Mouse (Mus musculus) erythroid progenitor cell, adult 5-6 weeks (primary cell): ENCODE data around the gene Krtap28-10. TPM values are rescaled to one million over a fixed set of nuclear protein-coding genes. Genes with fewer than 3 reads are reported as not detected.

Experiments
- ATAC-seq: replicated peaks from 2 replicates; pipeline ENCODE4 v1.8.0; 2016; ENCODE audit warnings: moderate number of reproducible peaks, mild to moderate bottlenecking, moderate TSS enrichment, inconsistent platforms; ENCODE audit not compliant: poor library complexity, low FRiP score, severe bottlenecking
- total RNA-seq, 2 experiments: library from RNA; stranded (forward) in 1 of 2; stranded (reverse) in 1 of 2; fragments of 150-400 nt in 1 of 2; fragments of 186-747, 209-891 nt in 1 of 2; gene quantifications; 2 replicates each; pipeline versions ENCODE4 v1.2.3 to v1.2.4; 2015 to 2017; ENCODE audit warnings: low replicate concordance in 2 of 2

Krtap28-10 gene
- total RNA-seq (2015; ENCODE audit: low replicate concordance) (not detected in 2 replicates), total RNA-seq (2017; ENCODE audit: low replicate concordance) (not detected in 2 replicates)

DNA sequence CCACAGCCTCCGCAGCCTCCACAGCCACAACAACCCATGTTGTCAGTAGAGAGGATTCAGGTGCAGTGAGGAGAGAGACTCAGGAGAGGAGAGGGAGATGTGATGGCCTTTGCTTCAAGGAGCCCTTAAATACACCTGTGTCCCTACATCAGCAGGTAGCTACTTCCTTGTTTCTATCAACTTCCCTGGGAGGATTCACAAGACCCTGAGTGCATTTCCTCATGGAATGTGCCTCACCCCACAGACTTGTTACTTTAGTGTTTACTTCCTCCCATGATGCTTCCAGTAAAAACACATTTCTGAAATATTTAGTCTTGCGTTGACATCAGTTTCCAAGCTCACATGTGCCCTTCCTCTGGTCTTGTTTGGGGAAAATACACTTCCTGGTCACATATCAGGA, at the start of gene Krtap28-10:
Krtap28-10 (minus strand) TSS at position 101 of the 400 bp plus-strand sequence.
- no peak for ATAC-seq

DNA sequence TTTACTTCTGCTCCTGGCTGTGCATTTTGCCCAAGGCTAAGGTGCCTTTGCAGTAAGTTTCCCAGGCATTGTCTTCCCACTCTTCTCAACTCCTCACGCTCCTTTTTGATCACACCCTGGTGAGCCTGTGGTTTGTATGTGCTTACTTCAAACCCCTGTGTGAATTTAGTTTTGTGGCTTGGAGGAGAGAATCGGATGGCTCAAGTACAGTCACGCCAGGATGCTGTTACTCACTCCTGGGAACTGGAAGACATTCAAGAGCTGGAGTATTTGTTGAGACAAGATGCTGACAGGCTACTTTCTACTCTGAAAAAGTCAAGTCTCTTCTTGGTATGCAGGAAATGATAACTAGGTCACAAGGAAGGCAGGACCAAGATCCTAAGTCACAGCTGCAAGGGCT, 49.0 kb upstream of the Krtap28-10 start:
- no peak for ATAC-seq

DNA sequence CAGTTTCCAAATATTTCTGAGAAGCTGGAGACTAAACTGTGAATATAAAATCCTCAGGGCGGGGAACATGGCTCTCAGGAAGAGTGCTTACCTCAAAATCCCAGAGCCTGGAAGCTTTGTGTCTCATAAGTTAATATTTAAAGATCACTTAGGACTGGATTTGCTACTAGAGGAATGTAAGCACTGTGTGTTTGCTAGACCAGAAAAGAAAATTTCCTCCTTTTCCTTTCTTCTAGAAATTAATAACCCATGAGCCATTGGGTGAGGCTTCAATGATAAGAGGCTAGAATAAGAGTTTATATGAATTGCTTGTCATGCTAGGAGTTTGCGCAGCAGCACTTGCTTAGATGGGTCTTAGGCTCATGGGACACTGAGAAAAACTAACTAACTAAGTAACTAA, 42.5 kb upstream of the Krtap28-10 start:
- ATAC-seq: no peak

DNA sequence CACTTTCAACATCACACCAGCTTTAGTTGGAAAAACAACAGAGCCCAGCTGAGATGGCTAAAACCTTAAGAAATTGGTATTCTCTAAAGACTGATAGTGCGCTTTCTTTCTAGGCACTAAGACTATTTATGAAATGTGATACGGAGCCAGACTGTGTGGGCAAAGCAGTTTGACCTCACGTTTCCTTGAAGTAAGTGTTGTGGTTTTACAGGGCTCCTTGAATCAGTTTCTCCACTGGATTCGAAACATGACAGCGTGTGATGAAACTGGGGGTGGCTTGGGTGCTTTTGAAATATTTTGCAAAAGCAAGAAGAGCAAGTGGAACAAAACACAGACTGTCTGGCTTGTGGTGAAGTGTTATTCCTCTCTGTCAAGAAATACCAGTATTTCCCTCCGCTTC, 34.7 kb upstream of the Krtap28-10 start:
- ATAC-seq: no peak

DNA sequence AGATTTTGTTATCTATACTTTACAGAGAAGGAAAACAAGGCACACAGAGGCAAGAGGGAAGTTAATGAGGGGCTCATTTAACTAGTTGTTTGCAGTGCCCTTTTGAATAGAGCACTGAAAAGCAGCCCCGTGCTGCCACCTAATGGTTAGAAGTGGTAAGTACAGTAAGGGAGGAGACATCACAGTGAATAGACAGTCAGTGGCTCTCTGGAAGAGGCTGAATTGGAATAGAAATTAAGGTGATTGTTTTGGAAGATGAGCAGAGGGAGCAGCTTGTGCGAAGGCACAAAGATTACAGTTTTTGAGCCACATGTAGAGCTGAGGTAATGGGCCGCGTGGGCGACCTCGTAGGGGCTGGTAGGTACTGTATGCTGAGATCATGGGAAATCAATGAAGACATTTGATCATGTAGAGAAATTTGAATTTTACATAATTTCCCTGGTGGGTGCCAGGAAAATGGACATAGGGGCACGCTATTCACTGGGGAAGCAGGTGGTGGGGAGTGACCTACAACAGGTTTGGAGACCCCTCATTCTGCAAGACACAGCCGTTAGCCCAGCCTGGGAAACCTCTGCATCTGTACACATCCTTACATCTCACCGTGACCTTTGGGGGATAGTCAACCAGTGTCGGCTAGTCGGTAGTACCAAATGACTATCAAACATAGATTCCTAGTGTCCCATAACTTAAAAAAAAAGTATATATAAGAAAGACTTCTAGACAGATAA, 34.1 kb upstream of the Krtap28-10 start:
- no peak for ATAC-seq

DNA sequence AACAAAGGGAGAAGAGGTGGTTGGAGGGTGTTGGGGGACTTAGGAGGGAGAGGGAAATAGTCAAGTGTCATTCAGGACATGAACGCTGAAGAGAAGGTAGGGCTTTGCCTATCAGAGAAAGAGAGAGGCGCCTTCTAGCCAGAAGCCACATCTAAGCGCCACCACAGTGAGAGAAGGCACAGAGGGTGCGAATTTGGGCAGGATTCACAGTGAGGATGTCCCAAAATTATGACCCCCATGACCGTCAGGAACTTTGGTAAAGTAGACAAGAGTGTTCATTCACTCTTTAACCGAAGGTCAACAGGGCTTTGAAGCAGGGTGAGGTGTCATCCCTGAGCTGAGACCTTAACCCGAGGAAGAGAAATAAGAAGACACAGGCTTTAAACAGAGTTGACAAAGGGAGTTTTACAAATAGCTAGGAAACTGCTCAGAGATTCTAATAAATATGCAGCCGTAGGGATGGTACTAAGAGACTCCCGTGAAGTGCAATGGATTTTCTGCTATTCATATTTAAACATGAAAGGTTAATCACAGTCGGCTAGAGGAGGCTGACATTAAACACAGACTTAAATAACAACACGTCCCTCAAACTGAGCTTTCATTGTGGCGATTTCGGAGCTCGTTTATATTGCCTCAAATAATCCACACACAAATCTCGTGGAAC, 33.4 kb upstream of the Krtap28-10 start:
- no peak for ATAC-seq

GRCm38 (mm10) chr1:83067205-83067604, 24.9 kb upstream of the Krtap28-10 start:
- ATAC-seq: no peak

DNA sequence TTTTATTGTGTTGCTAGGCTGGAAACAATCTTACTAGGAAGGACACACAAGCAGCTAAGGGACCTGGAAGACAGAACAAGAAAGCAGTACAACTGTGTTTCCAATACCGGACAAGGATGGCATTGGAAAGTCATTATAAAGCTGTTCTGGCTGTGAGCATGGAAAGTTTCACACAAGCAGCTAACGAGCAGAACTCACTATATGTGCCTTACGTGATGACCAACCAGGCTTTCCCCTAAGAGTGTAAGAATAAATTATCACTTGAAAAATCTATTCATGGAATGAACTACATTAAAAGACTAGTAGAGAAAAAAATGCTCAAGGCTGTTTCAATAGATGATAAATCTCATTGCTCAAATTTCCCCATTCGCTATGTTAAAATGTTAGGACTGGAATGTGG, 24.3 kb upstream of the Krtap28-10 start:
- no peak for ATAC-seq

DNA sequence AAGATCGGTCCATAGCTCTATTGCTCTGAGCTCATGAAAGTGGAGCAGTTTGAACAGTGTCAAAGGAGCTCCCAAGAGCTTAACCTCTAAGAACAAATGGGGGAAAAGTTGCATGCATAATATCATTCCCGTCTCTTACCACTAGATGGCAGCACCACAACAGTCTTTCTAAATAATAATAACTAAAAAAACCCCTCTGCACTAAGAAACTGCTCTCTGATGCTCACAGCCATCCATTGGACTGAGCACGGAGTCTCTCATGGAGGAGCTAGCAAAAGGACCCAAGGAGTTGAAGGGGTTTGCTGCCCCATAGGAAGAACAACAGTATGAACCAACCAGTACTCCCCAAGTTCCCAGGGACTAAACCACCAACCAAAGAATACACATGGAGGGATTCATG, 22.6 kb upstream of the Krtap28-10 start:
- no peak for ATAC-seq

GRCm38 (mm10) chr1:83060643-83061042, 18.4 kb upstream of the Krtap28-10 start, which contains the start of gene Krtap28-13:
Krtap28-13 (plus strand) TSS chr1:83060930.
- ATAC-seq: no peak

GRCm38 (mm10) chr1:83059278-83059677, 17.0 kb upstream of the Krtap28-10 start, which contains the start of gene A030005K14Rik:
A030005K14Rik (minus strand) TSS chr1:83059378.
- ATAC-seq: no peak

GRCm38 (mm10) chr1:83058481-83058880, 16.2 kb upstream of the Krtap28-10 start:
- no peak for ATAC-seq

GRCm38 (mm10) chr1:83044882-83045427, 2.7 kb upstream of the Krtap28-10 start, which contains the start of gene Gm47969:
Gm47969 (plus strand) TSS chr1:83044932.
- ATAC-seq: no peak

DNA sequence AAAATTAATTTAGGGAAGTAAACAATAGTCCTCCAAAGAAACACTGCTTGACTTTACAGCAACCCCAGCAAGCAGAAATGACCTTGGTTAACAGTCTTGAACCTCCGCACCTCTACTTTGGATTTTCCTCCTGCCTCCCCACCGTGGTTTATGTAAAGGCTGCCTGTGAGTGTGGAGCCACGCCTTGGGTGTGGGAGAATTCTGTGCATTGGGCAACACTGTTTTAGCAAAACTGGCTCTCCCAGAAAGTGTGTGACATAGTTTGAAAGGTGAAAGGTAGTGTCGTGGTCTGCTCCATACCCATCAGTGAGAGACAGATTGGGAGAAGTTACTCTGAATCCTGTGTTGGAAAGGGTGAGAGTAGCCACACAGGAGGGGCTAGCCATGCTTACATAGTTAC, 3.2 kb downstream of the Krtap28-10 start:
- no peak for ATAC-seq

- no peak for ATAC-seq
Measured at GRCm38 (mm10) chr1:83038109-83038672, 4.1 kb downstream of the Krtap28-10 start, which contains the start of gene Slc19a3. Slc19a3 (minus strand) TSS chr1:83038448.

GRCm38 (mm10) chr1:83036892-83037667, 5.2 kb downstream of the Krtap28-10 start:
- ATAC-seq: no peak

DNA sequence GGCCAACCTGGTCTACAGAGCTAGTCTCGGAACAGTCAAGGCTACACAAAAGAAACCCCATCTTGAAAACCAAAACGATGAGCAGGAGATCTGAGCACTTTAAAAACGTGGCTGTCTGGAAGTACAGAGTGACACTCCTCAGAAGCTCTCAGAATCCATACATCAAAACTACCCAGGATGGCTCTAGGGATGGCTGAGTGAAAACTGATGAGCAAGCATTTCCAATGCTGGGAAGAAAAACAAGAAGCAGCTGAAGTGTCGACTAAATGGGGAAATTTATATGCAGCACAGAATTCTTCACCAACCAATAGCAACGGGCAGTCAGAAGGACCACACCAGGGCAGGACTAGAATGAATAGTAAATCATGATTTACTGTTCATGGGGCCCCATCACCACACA, 7.8 kb downstream of the Krtap28-10 start:
- no peak for ATAC-seq

- no peak for ATAC-seq
Measured at GRCm38 (mm10) chr1:83032508-83032907, 9.8 kb downstream of the Krtap28-10 start.

- no peak for ATAC-seq
Measured at GRCm38 (mm10) chr1:83031950-83032349, 10.3 kb downstream of the Krtap28-10 start.

- ATAC-seq: no peak
Measured at GRCm38 (mm10) chr1:83016556-83016955, 25.7 kb downstream of the Krtap28-10 start.
